Mouse (Mus musculus) hindbrain, embryonic 11.5 days (tissue): ENCODE data around the gene Gm49396. TPM values are rescaled to one million over a fixed set of nuclear protein-coding genes. Genes with fewer than 3 reads are reported as not detected.

ENCODE experiments used
- ATAC-seq: fragments of 200-750 bp; cut with Nextera tagmentation; 2 replicates; pipeline ENCODE4 v1.8.0; 2017; ENCODE audit warnings: mild to moderate bottlenecking, moderate TSS enrichment, moderate library complexity; ENCODE audit not compliant: low FRiP score
- DNase-seq: peaks from one replicate; pipeline ENCODE4 v3.0.0-alpha.2; 2015; ENCODE audit warnings: low spot score
- H3K27ac ChIP-seq: fragments of 300-500 bp; sonication (generic); 2 replicates; pipeline ENCODE4 v1.5.1; 2014; ENCODE audit warnings: mild to moderate bottlenecking, low read depth, low read length
- H3K27me3 ChIP-seq: fragments of 300-500 bp; sonication (generic); 2 replicates; pipeline ENCODE4 v1.6.1; 2014; ENCODE audit warnings: mild to moderate bottlenecking, low read length, moderate library complexity, mixed read lengths; ENCODE audit not compliant: control insufficient read depth, insufficient read depth
- H3K36me3 ChIP-seq: fragments of 300-500 bp; sonication (generic); 2 replicates; pipeline ENCODE4 v1.6.1; 2014; ENCODE audit warnings: mild to moderate bottlenecking, low read length, moderate library complexity, mixed read lengths; ENCODE audit not compliant: control insufficient read depth, insufficient read depth
- H3K4me1 ChIP-seq: fragments of 300-500 bp; sonication (generic); replicated peaks from 2 replicates; pipeline ENCODE4 v1.6.1; 2014; ENCODE audit warnings: low read length, mixed read lengths; ENCODE audit not compliant: control insufficient read depth, insufficient read depth
- H3K4me2 ChIP-seq: fragments of 300-500 bp; sonication (generic); replicated peaks from 2 replicates; pipeline ENCODE4 v1.6.1; 2014; ENCODE audit warnings: mild to moderate bottlenecking, low read depth, low read length
- H3K4me3 ChIP-seq: fragments of 300-500 bp; sonication (generic); 2 replicates; pipeline ENCODE4 v1.5.1; 2014; ENCODE audit warnings: low read depth, low read length
- H3K9ac ChIP-seq: fragments of 300-500 bp; sonication (generic); 2 replicates; pipeline ENCODE4 v1.6.1; 2014; ENCODE audit warnings: low read depth, low read length
- H3K9me3 ChIP-seq: fragments of 300-500 bp; sonication (generic); 2 replicates; pipeline ENCODE4 v1.6.1; 2016; ENCODE audit warnings: low read length; ENCODE audit not compliant: control insufficient read depth
- WGBS: fragments of 180-500 bp; shearing (Covaris S2); extraction: QIAGEN DNeasy Blood & Tissue Kit; methylation state at CpG from one replicate; pipeline ENCODE4 v1.1.7; 2014; 5-methylcytosine and 5-hydroxymethylcytosine counted together
- polyA plus RNA-seq: library from polyadenylated mRNA; unstranded; fragments of >200 nt; fragmentation: Nextera tagmentation; extraction: Ambion mirVana; gene quantifications from 2 replicates; pipeline ENCODE4 v1.2.1, GENCODE M21; 2014

Gm49396 gene
- polyA plus RNA-seq, 1 experiment from 2014 or later = 7.8 TPM

- DNase-seq (no peak), ATAC-seq (no peak)
- Histone ChIP-seq H3K9ac (0 out of 2 replicates have a peak overlapping the region, but pooled peaks have one; percentile 23), H3K4me2 (no peak overlapping the region), H3K27ac (no peak overlapping the region), H3K4me1 (0 out of 2 replicates have a peak, but pooled peaks cover 4% of the 10 kb centered on the region), H3K27me3 (0 out of 2 replicates have a peak, but pooled peaks cover 2% of the 10 kb centered on the region), H3K36me3 (peaks cover 27% of the 10 kb centered on the region), H3K9me3 (no peaks in the 10 kb centered on the region), H3K4me3 (no peak overlapping the region)
- WGBS = 22% methylated on average over 17 of the region's 17 CpGs
These were observed 36.7 kb upstream of the Gm49396 start for GRCm38 (mm10) chr7:30526399-30526798.

- ATAC-seq (no peak), DNase-seq (no peak)
- Histone ChIP-seq H3K4me3 (no peak overlapping the region), H3K36me3 (peaks cover 32% of the 10 kb centered on the region), H3K4me2 (no peak overlapping the region), H3K9ac (no peak overlapping the region), H3K27me3 (0 out of 2 replicates have a peak, but pooled peaks cover 2% of the 10 kb centered on the region), H3K9me3 (no peaks in the 10 kb centered on the region), H3K4me1 (0 out of 2 replicates have a peak, but pooled peaks cover 6% of the 10 kb centered on the region), H3K27ac (no peak overlapping the region)
- 81% methylated on average over 14 of the region's 14 CpGs for WGBS
These were observed 36.2 kb upstream of the Gm49396 start for GRCm38 (mm10) chr7:30526981-30527380.

- H3K36me3 ChIP-seq = peaks cover 25% of the 10 kb centered on the region
- 83% methylated on average over 9 of the region's 9 CpGs for WGBS
- H3K9ac ChIP-seq = peak overlapping the region; percentile 40; the same call in 1 of the 2 replicates
- H3K9me3 ChIP-seq = no peaks in the 10 kb centered on the region
- ATAC-seq (no peak), DNase-seq (no peak)
- H3K4me1 ChIP-seq = peaks cover 18% of the 10 kb centered on the region
- H3K4me2 ChIP-seq = peak overlapping the region; percentile 14; the same call in 1 of the 2 replicates
- H3K4me3 ChIP-seq = 0 out of 2 replicates have a peak overlapping the region, but pooled peaks have one; percentile 6
- no peak overlapping the region for H3K27ac ChIP-seq
- no peaks in the 10 kb centered on the region for H3K27me3 ChIP-seq
These were observed 31.8 kb upstream of the Gm49396 start for GRCm38 (mm10) chr7:30531291-30531815.

GRCm38 (mm10) chr7:30532931-30533330, 30.2 kb upstream of the Gm49396 start:
- Histone ChIP-seq H3K36me3 (peaks cover 22% of the 10 kb centered on the region), H3K27me3 (no peaks in the 10 kb centered on the region), H3K9ac (peak overlapping the region; percentile 88), H3K4me3 (peak overlapping the region; percentile 79), H3K9me3 (no peaks in the 10 kb centered on the region), H3K4me1 (peaks cover 17% of the 10 kb centered on the region), H3K4me2 (peak overlapping the region; percentile 79), H3K27ac (no peak overlapping the region)
- DNase-seq (peak; percentile 53), ATAC-seq (0 out of 2 replicates have a peak, but pooled peaks have one; percentile 0)
- WGBS = 17% methylated on average over 8 of the region's 8 CpGs

- ATAC-seq (peak; percentile 45), DNase-seq (peak; percentile 62)
- Histone ChIP-seq H3K9ac (peak overlapping the region; percentile 88), H3K27me3 (no peaks in the 10 kb centered on the region), H3K4me2 (peak overlapping the region; percentile 79), H3K27ac (peak overlapping the region; percentile 92), H3K9me3 (no peaks in the 10 kb centered on the region), H3K4me3 (peak overlapping the region; percentile 79), H3K36me3 (peaks cover 14% of the 10 kb centered on the region), H3K4me1 (peaks cover 17% of the 10 kb centered on the region)
- WGBS = 5% methylated on average over 25 of the region's 26 CpGs
These were observed 29.1 kb upstream of the Gm49396 start for GRCm38 (mm10) chr7:30533941-30534632.

- H3K27me3 ChIP-seq = no peaks in the 10 kb centered on the region
- peak within 1 kb of the TSS; percentile 79 for H3K4me2 ChIP-seq
- peak within 1 kb of the TSS; percentile 92 for H3K27ac ChIP-seq
- H3K36me3 ChIP-seq = peaks cover 14% of the 10 kb centered on the region
- DNase-seq (peak; percentile 99), ATAC-seq (peak; percentile 93)
- peak within 1 kb of the TSS; percentile 79 for H3K4me3 ChIP-seq
- H3K9me3 ChIP-seq = no peaks in the 10 kb centered on the region
- 2% methylated on average over 67 of the region's 84 CpGs for WGBS
- H3K9ac ChIP-seq = peak within 1 kb of the TSS; percentile 88
- H3K4me1 ChIP-seq = peaks cover 17% of the 10 kb centered on the region
These were observed 28.2 kb upstream of the Gm49396 start, which contains the start of gene Arhgap33 for GRCm38 (mm10) chr7:30534633-30535577. Gene Arhgap33, minus strand, starts transcription at chr7:30535060.

- ATAC-seq (no peak), DNase-seq (no peak)
- Histone ChIP-seq H3K4me3 (no peak overlapping the region), H3K9me3 (no peaks in the 10 kb centered on the region), H3K4me1 (peaks cover 2% of the 10 kb centered on the region; the same call in 1 of the 2 replicates), H3K4me2 (no peak overlapping the region), H3K9ac (no peak overlapping the region), H3K27me3 (no peaks in the 10 kb centered on the region), H3K36me3 (no peaks in the 10 kb centered on the region), H3K27ac (no peak overlapping the region)
- WGBS = 91% methylated on average over 7 of the region's 7 CpGs
These were observed 22.6 kb upstream of the Gm49396 start for GRCm38 (mm10) chr7:30540572-30540971.

- Histone ChIP-seq H3K9ac (no peak overlapping the region), H3K36me3 (no peaks in the 10 kb centered on the region)
- no peak for DNase-seq
These were observed 18.8 kb upstream of the Gm49396 start for GRCm38 (mm10) chr7:30544327-30544726.

More at GRCm38 (mm10) chr7:30544327-30544726, 18.8 kb upstream of the Gm49396 start:
- H3K27me3 ChIP-seq = no peaks in the 10 kb centered on the region
- no peaks in the 10 kb centered on the region for H3K9me3 ChIP-seq
- H3K4me3 ChIP-seq = no peak overlapping the region
- H3K27ac ChIP-seq = no peak overlapping the region
- no peak for ATAC-seq
- no peak overlapping the region for H3K4me2 ChIP-seq
- no peaks in the 10 kb centered on the region for H3K4me1 ChIP-seq
- 93% methylated on average over 2 of the region's 2 CpGs for WGBS
